In the genomic region with DNA sequence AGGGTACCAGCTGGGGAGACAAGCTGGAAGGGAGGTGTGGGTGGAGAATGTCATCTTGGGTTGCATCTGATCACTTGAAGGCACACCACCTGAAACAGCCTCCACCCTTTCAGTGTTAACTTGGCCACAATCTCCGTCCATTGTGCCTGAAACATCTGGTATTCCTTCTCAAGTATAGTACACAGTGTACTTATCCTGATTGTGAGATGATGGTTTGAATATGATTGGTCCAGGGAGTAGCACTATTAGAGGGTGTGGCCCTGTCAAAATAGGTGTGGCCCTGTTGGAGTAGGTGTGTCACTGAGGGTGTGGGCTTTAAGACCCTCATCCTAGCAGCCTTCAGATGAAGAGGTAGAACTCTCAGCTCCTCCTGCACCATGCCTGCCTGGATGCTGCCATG, we compare ENCODE assay signal across 14 mouse cellular contexts. TPM values are rescaled to one million over a fixed set of nuclear protein-coding genes. Genes with fewer than 3 reads are reported as not detected.
"Had no signal": no experiment of that assay in that cellular context is flagged by ENCODE, and none has a peak within 500 bp of the region (broad histone marks: within the 10 kb centered on the region; RNA-seq: fewer than 3 reads in every experiment).

No protein-coding gene starts in this region.

- H3K4me2 ChIP-seq: limb, embryonic 13.5 days; lung, embryonic 14.5 days; midbrain, embryonic 13.5 days had no signal

- H3K9me3 ChIP-seq: limb, embryonic 10.5 days; limb, embryonic 13.5 days; midbrain, embryonic 13.5 days had no signal

- ATAC-seq: intestine, postnatal 0 days; lung, postnatal 0 days; midbrain, embryonic 13.5 days had no signal

- H3K9ac ChIP-seq: limb, embryonic 13.5 days; lung, embryonic 14.5 days; midbrain, embryonic 13.5 days had no signal

- H3K27me3 ChIP-seq: limb, embryonic 13.5 days; midbrain, embryonic 13.5 days had no signal

- H3K4me3 ChIP-seq: layer of hippocampus, adult 2 months; limb, embryonic 10.5 days; limb, embryonic 13.5 days; midbrain, embryonic 13.5 days had no signal

- H3K27ac ChIP-seq: kidney, postnatal 0 days; layer of hippocampus, adult 2 months; limb, embryonic 10.5 days; limb, embryonic 13.5 days; macrophage; midbrain, embryonic 13.5 days had no signal

- H3K36me3 ChIP-seq: limb, embryonic 10.5 days; limb, embryonic 13.5 days; midbrain, embryonic 13.5 days had no signal

- DNase-seq: kidney, adult 2 months; kidney, postnatal 25 days; layer of hippocampus, adult 9-11 months; lung, embryonic 14.5 days; thymus, postnatal 25 days had no signal

- H3K4me1 ChIP-seq: limb, embryonic 10.5 days; limb, embryonic 13.5 days had no signal

RNA-seq across cellular contexts. Expression of gene Wasf3, which starts 50.4 kb away (rescaled TPM):
- total RNA-seq: megakaryocyte, adult 5-6 weeks had no signal
- polyA plus RNA-seq: macrophage had no signal
